Mouse (Mus musculus) olfactory bulb, adult 2 months (tissue): ENCODE measurements at regions not wholly inside any gene's neighbourhood (a gene's known extent, or its start where the extent isn't known, plus 50 kb on each side); places are given as distances from the start of the nearest gene placed in this dataset.

Experiments used
- H3K27ac ChIP-seq: fragments of 200-500 bp; 2 replicates; pipeline ENCODE4 v1.5.1; 2012; ENCODE audit warnings: low read depth, low read length; ENCODE audit not compliant: insufficient read depth
- H3K4me1 ChIP-seq: fragments of 200-500 bp; 2 replicates; pipeline ENCODE4 v1.6.1; 2012; ENCODE audit warnings: low read length; ENCODE audit not compliant: control insufficient read depth, insufficient read depth
- H3K4me3 ChIP-seq: fragments of 200-500 bp; 2 replicates; pipeline ENCODE4 v1.5.1; 2012; ENCODE audit warnings: mild to moderate bottlenecking, low read depth, low read length, moderate library complexity; ENCODE audit not compliant: insufficient read depth
- CTCF ChIP-seq: fragments of 200-500 bp; IDR thresholded peaks from 2 replicates; pipeline ENCODE4 v1.5.1; 2012; ENCODE audit warnings: low read depth, mild to moderate bottlenecking, low read length, moderate library complexity; ENCODE audit not compliant: insufficient read depth
- POLR2A ChIP-seq: fragments of 200-500 bp; IDR thresholded peaks from 2 replicates; pipeline ENCODE4 v1.6.1; 2012; ENCODE audit warnings: mild to moderate bottlenecking, low read depth, low read length, moderate library complexity; ENCODE audit not compliant: insufficient read depth
- WGBS: fragments of 180-500 bp; shearing (Covaris S2); methylation state at CpG from one replicate; pipeline ENCODE4 v1.1.7; 2018; 5-methylcytosine and 5-hydroxymethylcytosine counted together

DNA sequence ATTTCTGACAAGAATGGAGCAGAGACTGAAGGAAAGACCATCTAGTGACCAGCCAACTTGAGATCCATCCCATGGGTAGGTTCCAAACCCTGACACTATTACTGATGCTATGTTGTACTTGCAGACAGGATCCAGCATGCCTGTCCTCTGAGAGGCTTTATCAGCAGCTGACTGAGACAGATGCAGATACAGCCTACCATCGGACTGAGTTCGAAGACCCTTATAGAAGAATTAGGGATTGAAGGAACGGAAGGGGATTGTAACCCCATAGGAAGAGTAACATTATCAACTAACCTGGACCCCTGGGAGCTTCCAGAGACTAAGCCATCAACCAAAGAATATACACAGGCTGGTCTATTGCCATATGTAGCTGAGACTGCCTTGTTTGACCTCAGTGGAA lies 183.1 kb upstream of the Adcy2 start:
- 97% methylated on average over 3 of the region's 3 CpGs for WGBS
- no peak for TF ChIP-seq POLR2A
- no peak for TF ChIP-seq CTCF
- Histone ChIP-seq H3K27ac (no peak overlapping the region), H3K4me3 (no peak overlapping the region), H3K4me1 (no peaks in the 10 kb centered on the region)

GRCm38 (mm10) chr13:69190661-69191060 lies 191.3 kb upstream of the Adcy2 start:
- 87% methylated on average over 3 of the region's 3 CpGs for WGBS
- Histone ChIP-seq H3K27ac (no peak overlapping the region), H3K4me3 (no peak overlapping the region), H3K4me1 (no peaks in the 10 kb centered on the region)
- no peak for TF ChIP-seq POLR2A
- no peak for TF ChIP-seq CTCF

DNA sequence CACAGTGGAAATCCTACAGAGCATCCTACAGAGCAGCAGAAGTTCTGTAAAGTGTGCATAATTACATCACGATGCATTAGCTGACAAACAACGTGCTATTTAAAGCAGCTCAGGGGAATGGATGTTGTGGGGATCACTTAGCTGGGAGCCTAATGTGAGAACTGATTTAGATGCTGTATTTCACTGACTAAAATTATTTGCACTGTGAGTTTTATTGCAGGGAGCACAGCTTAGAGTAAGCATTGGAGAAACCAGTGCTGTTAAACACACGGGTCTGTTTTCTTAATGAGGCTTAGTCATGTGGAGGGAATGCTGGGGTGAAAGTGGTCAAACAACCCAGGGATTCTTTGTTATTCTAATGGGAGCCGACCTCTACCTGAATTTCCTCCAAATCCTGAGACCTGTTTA lies 197.1 kb upstream of the Adcy2 start:
- H3K4me1 ChIP-seq: no peaks in the 10 kb centered on the region
- WGBS: 6% methylated on average over 4 of the region's 4 CpGs

DNA sequence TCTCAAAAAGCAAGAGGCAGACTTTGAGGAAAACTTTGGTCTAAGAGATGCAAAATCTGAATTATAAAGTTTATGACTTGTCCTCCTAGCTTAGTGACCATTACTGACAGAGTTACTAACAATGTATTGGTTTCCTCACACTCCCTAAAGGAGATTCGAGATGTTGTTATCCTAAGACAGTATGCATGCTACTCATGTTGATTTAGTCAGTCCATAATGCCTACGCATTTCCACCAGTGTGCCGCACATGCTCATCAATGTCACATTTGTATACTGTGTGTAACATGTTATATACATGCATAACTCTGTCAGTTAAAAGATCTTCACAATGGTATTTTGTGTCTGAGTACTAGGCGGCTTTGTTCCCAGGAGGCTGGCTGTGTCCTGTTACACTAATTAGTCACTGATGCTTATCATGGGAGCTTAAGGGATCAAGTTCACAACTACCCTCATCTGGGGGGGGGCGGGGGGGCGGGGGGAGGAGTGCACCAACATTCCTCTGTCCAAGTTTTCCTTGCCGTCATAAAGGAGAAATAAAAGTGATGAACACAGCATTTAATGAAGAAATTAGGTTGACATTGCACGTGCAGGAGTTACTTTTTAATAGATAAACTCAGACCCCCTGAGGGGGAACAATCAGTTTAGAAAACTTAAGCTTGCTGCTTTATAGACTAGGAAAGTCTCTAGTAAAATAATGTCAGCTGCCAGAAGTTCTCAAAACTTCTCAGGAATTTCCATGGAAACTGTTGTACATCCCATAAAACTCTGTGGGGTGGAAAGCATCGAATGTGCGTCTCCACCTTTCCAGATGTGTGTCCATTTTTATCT lies 208.6 kb upstream of the Adcy2 start:
- Histone ChIP-seq H3K4me3 (no peak overlapping the region), H3K27ac (no peak overlapping the region), H3K4me1 (no peaks in the 10 kb centered on the region)
- WGBS: 74% methylated on average over 10 of the region's 10 CpGs
- TF ChIP-seq POLR2A (no peak), CTCF (no peak)

More for the DNA sequence above, 197.1 kb upstream of the Adcy2 start:
- TF ChIP-seq CTCF (no peak), POLR2A (no peak)
- H3K27ac ChIP-seq: no peak overlapping the region
- no peak overlapping the region for H3K4me3 ChIP-seq

- 98% methylated on average over 4 of the region's 4 CpGs for WGBS
- H3K4me1 ChIP-seq: no peaks in the 10 kb centered on the region
- no peak overlapping the region for H3K4me3 ChIP-seq
- no peak overlapping the region for H3K27ac ChIP-seq
- no peak for TF ChIP-seq CTCF
- no peak for TF ChIP-seq POLR2A
Measured at GRCm38 (mm10) chr13:69208569-69208881, 209.2 kb upstream of the Adcy2 start.

DNA sequence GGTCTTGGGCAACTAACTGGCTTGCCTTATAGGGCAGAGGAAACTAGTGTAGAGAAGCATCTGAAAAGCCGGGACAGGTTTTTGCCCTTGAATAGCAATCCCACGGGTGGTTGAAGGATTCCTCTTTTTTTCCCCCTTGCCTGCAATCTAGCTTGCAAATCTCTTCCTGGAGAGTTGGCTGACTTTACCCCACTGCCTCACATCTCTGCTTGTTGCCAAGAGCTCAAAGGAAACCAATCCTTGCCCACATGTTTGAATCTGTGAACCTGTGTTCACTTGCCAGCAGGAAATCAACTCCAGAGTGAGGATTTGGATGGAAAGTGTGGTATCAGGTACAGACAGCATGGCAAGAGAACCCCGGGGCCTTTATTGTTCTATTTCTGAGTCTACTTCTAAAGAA lies 217.2 kb upstream of the Adcy2 start:
- 44% methylated on average over 3 of the region's 3 CpGs for WGBS
- TF ChIP-seq CTCF (no peak), POLR2A (no peak)
- Histone ChIP-seq H3K4me3 (no peak overlapping the region), H3K27ac (no peak overlapping the region), H3K4me1 (no peaks in the 10 kb centered on the region)

DNA sequence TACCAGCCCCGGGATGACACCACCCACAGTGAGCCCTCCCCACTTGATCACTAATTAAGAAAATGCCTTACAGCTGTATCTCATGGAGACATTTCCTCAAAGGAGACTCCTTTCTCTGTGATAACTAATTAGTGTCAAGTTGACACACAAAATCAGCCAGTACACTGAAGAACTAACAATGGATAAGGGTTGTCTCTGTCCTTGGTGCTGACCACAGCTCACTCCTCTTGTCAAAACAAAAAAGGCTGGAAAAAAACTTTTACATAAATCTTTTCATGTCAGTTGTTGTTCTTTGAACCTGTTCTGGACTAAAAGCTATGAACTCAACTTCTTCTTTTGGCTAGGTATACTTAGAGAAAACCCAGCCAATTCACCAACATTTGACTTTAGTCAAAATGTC lies 221.1 kb upstream of the Adcy2 start:
- H3K4me1 ChIP-seq: no peaks in the 10 kb centered on the region
- no peak overlapping the region for H3K4me3 ChIP-seq
- TF ChIP-seq POLR2A: no peak
- TF ChIP-seq CTCF: no peak
- no peak overlapping the region for H3K27ac ChIP-seq
- WGBS: 26% methylated on average over 1 of the region's 1 CpGs

- H3K4me3 ChIP-seq: no peak overlapping the region
- H3K4me1 ChIP-seq: no peaks in the 10 kb centered on the region
- 72% methylated on average over 5 of the region's 5 CpGs for WGBS
- no peak for TF ChIP-seq POLR2A
- no peak for TF ChIP-seq CTCF
- no peak overlapping the region for H3K27ac ChIP-seq
Measured at GRCm38 (mm10) chr13:69226538-69226937, 227.2 kb upstream of the Adcy2 start.

- Histone ChIP-seq H3K27ac (no peak overlapping the region), H3K4me1 (no peaks in the 10 kb centered on the region), H3K4me3 (no peak overlapping the region)
- 72% methylated on average over 10 of the region's 10 CpGs for WGBS
- TF ChIP-seq POLR2A: no peak
- no peak for TF ChIP-seq CTCF
Measured at GRCm38 (mm10) chr13:69230361-69230943, 231.1 kb upstream of the Adcy2 start.
